In genomic region chr5:115280050-115280687, GRCm38 (mm10) we compare ENCODE assay signal across 8 mouse cellular contexts. TPM values are rescaled to one million over a fixed set of nuclear protein-coding genes. Genes with fewer than 3 reads are reported as not detected.
DNase-seq lines count a peak whose midpoint lies in the region; ATAC-seq and TF ChIP-seq lines count a peak whose summit lies in the region.

No protein-coding gene starts in this region.

- no peak for ATAC-seq in embryonic facial prominence, embryonic 13.5 days (ENCODE audit: insufficient number of reproducible peaks, insufficient read depth, low FRiP score, low TSS enrichment, low read depth)

- peak overlapping the region; percentile 87 for H3K4me2 ChIP-seq in embryonic facial prominence, embryonic 13.5 days

- TF ChIP-seq EP300 in ES-Bruce4 (IDR thresholded peaks at IDR 0.05; ENCODE audit: insufficient read depth, low read depth, low read length): no peak

- TF ChIP-seq POLR2A in ES-Bruce4 (IDR thresholded peaks at IDR 0.05; ENCODE audit: insufficient read depth, low read length): no peak

- intact Hi-C loops in heart, postnatal 36 days (cut with DNase I): loop anchor here (2.0 kb wide), 1 partner anchor 21 kb away; the partner anchor contains the start of gene Dynll1

- peak overlapping the region; percentile 90 for H3K27ac ChIP-seq in heart, embryonic 10.5 days
- H3K27ac ChIP-seq in ES-Bruce4 (ENCODE audit: insufficient read depth, low read length): no peak overlapping the region
- no peak overlapping the region for H3K27ac ChIP-seq in embryonic facial prominence, embryonic 13.5 days
- H3K27ac ChIP-seq in midbrain, embryonic 10.5 days (replicated peaks): peak overlapping the region; percentile 87

- WGBS in heart, embryonic 10.5 days: 13% methylated on average over 17 of the region's 17 CpGs
- 10% methylated on average over 17 of the region's 17 CpGs for WGBS in embryonic facial prominence, embryonic 13.5 days
- 14% methylated on average over 17 of the region's 17 CpGs for WGBS in midbrain, embryonic 10.5 days

- H3K9me3 ChIP-seq in heart, embryonic 10.5 days: no peaks in the 10 kb centered on the region
- no peaks in the 10 kb centered on the region for H3K9me3 ChIP-seq in ES-Bruce4 (replicated peaks; ENCODE audit: control insufficient read depth, insufficient read depth, low read length, poor library complexity, severe bottlenecking)
- no peaks in the 10 kb centered on the region for H3K9me3 ChIP-seq in embryonic facial prominence, embryonic 13.5 days
- H3K9me3 ChIP-seq in midbrain, embryonic 10.5 days (replicated peaks): no peaks in the 10 kb centered on the region

- peaks cover 26% of the 10 kb centered on the region for H3K36me3 ChIP-seq in heart, embryonic 10.5 days
- H3K36me3 ChIP-seq in ES-Bruce4 (ENCODE audit: control insufficient read depth, insufficient read depth, low read length, poor library complexity, severe bottlenecking): peaks cover 13% of the 10 kb centered on the region
- peaks cover 17% of the 10 kb centered on the region for H3K36me3 ChIP-seq in embryonic facial prominence, embryonic 13.5 days
- peaks cover 22% of the 10 kb centered on the region for H3K36me3 ChIP-seq in midbrain, embryonic 10.5 days

- peaks cover 7% of the 10 kb centered on the region for H3K4me1 ChIP-seq in heart, embryonic 10.5 days
- no peaks in the 10 kb centered on the region for H3K4me1 ChIP-seq in ES-Bruce4 (ENCODE audit: control insufficient read depth, insufficient read depth, low read length)
- H3K4me1 ChIP-seq in embryonic facial prominence, embryonic 13.5 days: peaks cover 5% of the 10 kb centered on the region
- peaks cover 13% of the 10 kb centered on the region for H3K4me1 ChIP-seq in midbrain, embryonic 10.5 days

- TF ChIP-seq CTCF in ES-Bruce4 (IDR thresholded peaks at IDR 0.05; ENCODE audit: low read depth, low read length): peak; percentile 15

- DNase-seq in heart, embryonic 10.5 days (ENCODE audit: low spot score): no peak
- no peak for DNase-seq in heart, postnatal 36 days
- DNase-seq in induced T-regulatory cell, adult 2 months (ENCODE audit: low read depth): peak; percentile 52
- DNase-seq in midbrain, embryonic 10.5 days (ENCODE audit: low spot score): no peak
- DNase-seq in thymus, postnatal 0 days (ENCODE audit: low spot score): peak; percentile 33
- DNase-seq in right cerebral cortex, postnatal 25 days: no peak

- no peaks in the 10 kb centered on the region for H3K27me3 ChIP-seq in heart, embryonic 10.5 days (ENCODE audit: insufficient read depth, poor library complexity, severe bottlenecking)
- no peaks in the 10 kb centered on the region for H3K27me3 ChIP-seq in ES-Bruce4 (ENCODE audit: control insufficient read depth, insufficient read depth, low read length, poor library complexity, severe bottlenecking)
- H3K27me3 ChIP-seq in embryonic facial prominence, embryonic 13.5 days: no peaks in the 10 kb centered on the region
- no peaks in the 10 kb centered on the region for H3K27me3 ChIP-seq in midbrain, embryonic 10.5 days (ENCODE audit: low read depth, poor library complexity, severe bottlenecking)

- H3K4me3 ChIP-seq in heart, embryonic 10.5 days: peak overlapping the region; percentile 100
- peak overlapping the region; percentile 97 for H3K4me3 ChIP-seq in ES-Bruce4 (ENCODE audit: low read depth, low read length)
- H3K4me3 ChIP-seq in embryonic facial prominence, embryonic 13.5 days: peak overlapping the region; percentile 95
- H3K4me3 ChIP-seq in midbrain, embryonic 10.5 days: peak overlapping the region; percentile 97

- H3K9ac ChIP-seq in ES-Bruce4 (ENCODE audit: low read depth, poor library complexity, severe bottlenecking): peak overlapping the region; percentile 60
- peak overlapping the region; percentile 87 for H3K9ac ChIP-seq in embryonic facial prominence, embryonic 13.5 days

RNA-seq across cellular contexts. Expression of gene Coq5, which starts 0.7 kb away (rescaled TPM):
- 78.2 and 87.8 TPM in 2 replicates for polyA plus RNA-seq in heart, embryonic 10.5 days (2016; fragmentation: Nextera tagmentation; extraction: Ambion mirVana)
- 100 to 1,000 TPM; 137 to 167 TPM for total RNA-seq in heart, postnatal 36 days (2021)
- 28.3 and 35.9 TPM in 2 replicates for polyA plus RNA-seq in ES-Bruce4 (2011; ENCODE audit: insufficient read depth, insufficient read length, low read depth, missing spikeins)
- 42.5 and 43.2 TPM in 2 replicates for polyA plus RNA-seq in embryonic facial prominence, embryonic 13.5 days (2015; fragmentation: Nextera tagmentation; extraction: Ambion mirVana)
- 57.3 and 61.1 TPM in 2 replicates for polyA plus RNA-seq in midbrain, embryonic 10.5 days (2016; fragmentation: Nextera tagmentation; extraction: Ambion mirVana)
- 38.5 TPM in 2 replicates for polyA plus RNA-seq in thymus, postnatal 0 days (2015; fragmentation: Nextera tagmentation; extraction: Ambion mirVana)

RNA-seq across cellular contexts. Expression of gene Rnf10, which starts 7.5 kb away (rescaled TPM):
- 102 and 117 TPM in 2 replicates for polyA plus RNA-seq in heart, embryonic 10.5 days (2016; fragmentation: Nextera tagmentation; extraction: Ambion mirVana)
- total RNA-seq in heart, postnatal 36 days (2021): 100 to 1,000 TPM; 378 to 424 TPM
- 180 and 185 TPM in 2 replicates for polyA plus RNA-seq in ES-Bruce4 (2011; ENCODE audit: insufficient read depth, insufficient read length, low read depth, missing spikeins)
- polyA plus RNA-seq in embryonic facial prominence, embryonic 13.5 days (2015; fragmentation: Nextera tagmentation; extraction: Ambion mirVana): 129 and 136 TPM in 2 replicates
- polyA plus RNA-seq in midbrain, embryonic 10.5 days (2016; fragmentation: Nextera tagmentation; extraction: Ambion mirVana): 133 and 134 TPM in 2 replicates
- 88.3 and 98.7 TPM in 2 replicates for polyA plus RNA-seq in thymus, postnatal 0 days (2015; fragmentation: Nextera tagmentation; extraction: Ambion mirVana)

RNA-seq across cellular contexts. Expression of gene Dynll1, which starts 20.6 kb away (rescaled TPM):
- polyA plus RNA-seq in heart, embryonic 10.5 days (2016; fragmentation: Nextera tagmentation; extraction: Ambion mirVana): 1,455 and 1,701 TPM in 2 replicates
- 10 to 100 TPM; 71.9 to 88.5 TPM for total RNA-seq in heart, postnatal 36 days (2021)
- 556 and 609 TPM in 2 replicates for polyA plus RNA-seq in ES-Bruce4 (2011; ENCODE audit: insufficient read depth, insufficient read length, low read depth, missing spikeins)
- polyA plus RNA-seq in embryonic facial prominence, embryonic 13.5 days (2015; fragmentation: Nextera tagmentation; extraction: Ambion mirVana): 1,732 and 1,829 TPM in 2 replicates
- polyA plus RNA-seq in midbrain, embryonic 10.5 days (2016; fragmentation: Nextera tagmentation; extraction: Ambion mirVana): 1,606 and 1,767 TPM in 2 replicates
- 1,203 and 1,571 TPM in 2 replicates for polyA plus RNA-seq in thymus, postnatal 0 days (2015; fragmentation: Nextera tagmentation; extraction: Ambion mirVana)

RNA-seq across cellular contexts. Expression of gene Pop5, which starts 44.5 kb away (rescaled TPM):
- polyA plus RNA-seq in heart, embryonic 10.5 days (2016; fragmentation: Nextera tagmentation; extraction: Ambion mirVana): 88.7 and 117 TPM in 2 replicates
- total RNA-seq in heart, postnatal 36 days (2021): 10 to 100 TPM; 31.5 to 35.5 TPM
- 76.1 and 79.9 TPM in 2 replicates for polyA plus RNA-seq in ES-Bruce4 (2011; ENCODE audit: insufficient read depth, insufficient read length, low read depth, missing spikeins)
- 83.5 and 88.1 TPM in 2 replicates for polyA plus RNA-seq in embryonic facial prominence, embryonic 13.5 days (2015; fragmentation: Nextera tagmentation; extraction: Ambion mirVana)
- 104 and 113 TPM in 2 replicates for polyA plus RNA-seq in midbrain, embryonic 10.5 days (2016; fragmentation: Nextera tagmentation; extraction: Ambion mirVana)
- polyA plus RNA-seq in thymus, postnatal 0 days (2015; fragmentation: Nextera tagmentation; extraction: Ambion mirVana): 229 and 231 TPM in 2 replicates

RNA-seq across cellular contexts. Expression of gene Srsf9, which starts 46.8 kb away (rescaled TPM):
- polyA plus RNA-seq in heart, embryonic 10.5 days (2016; fragmentation: Nextera tagmentation; extraction: Ambion mirVana): 154 and 293 TPM in 2 replicates
- 10 to 100 TPM; 16.0 to 18.1 TPM for total RNA-seq in heart, postnatal 36 days (2021)
- polyA plus RNA-seq in ES-Bruce4 (2011; ENCODE audit: insufficient read depth, insufficient read length, low read depth, missing spikeins): 107 and 111 TPM in 2 replicates
- 343 and 378 TPM in 2 replicates for polyA plus RNA-seq in embryonic facial prominence, embryonic 13.5 days (2015; fragmentation: Nextera tagmentation; extraction: Ambion mirVana)
- polyA plus RNA-seq in midbrain, embryonic 10.5 days (2016; fragmentation: Nextera tagmentation; extraction: Ambion mirVana): 396 and 421 TPM in 2 replicates
- 236 and 257 TPM in 2 replicates for polyA plus RNA-seq in thymus, postnatal 0 days (2015; fragmentation: Nextera tagmentation; extraction: Ambion mirVana)

Comparison
In these comparisons a context has a peak if more than half of its experiments do, and no peak if none do; other contexts are left out.
1. DNase-seq: peak in induced T-regulatory cell, adult 2 months (single experiment) and thymus, postnatal 0 days (single experiment); none in heart, embryonic 10.5 days (single experiment), heart, postnatal 36 days (0 of 2), midbrain, embryonic 10.5 days (single experiment) and right cerebral cortex, postnatal 25 days (single experiment).
2. H3K27ac ChIP-seq: peak in heart, embryonic 10.5 days (single experiment) and midbrain, embryonic 10.5 days (single experiment); none in ES-Bruce4 (single experiment) and embryonic facial prominence, embryonic 13.5 days (single experiment).
3. Peak in every context shown above with its lines, with median percentiles within 50 percentile points of each other: H3K4me3 ChIP-seq.